Mouse (Mus musculus) midbrain, embryonic 11.5 days (tissue): ENCODE measurements around the gene Gm4340. TPM values are rescaled to one million over a fixed set of nuclear protein-coding genes. Genes with fewer than 3 reads are reported as not detected.
"Not testable (repeated sequence)": the region's sequence is repeated elsewhere in the genome, so short reads cannot be mapped to it uniquely, and the experiment has no call there.

ENCODE experiments used
- ATAC-seq: fragments of 200-750 bp; cut with Nextera tagmentation; 2 replicates; pipeline ENCODE4 v1.8.0; 2017; ENCODE audit warnings: moderate TSS enrichment, moderate library complexity; ENCODE audit not compliant: low FRiP score
- DNase-seq: peaks from one replicate; pipeline ENCODE4 v3.0.0; 2015; ENCODE audit warnings: low spot score; ENCODE audit errors: missing footprints
- H3K27ac ChIP-seq: fragments of 300-500 bp; sonication (generic); 2 replicates; pipeline ENCODE4 v1.5.1; 2014; ENCODE audit warnings: low read depth, low read length
- H3K27me3 ChIP-seq: fragments of 300-500 bp; sonication (generic); 2 replicates; pipeline ENCODE4 v1.6.1; 2014; ENCODE audit warnings: mild to moderate bottlenecking, low read length, moderate library complexity, mixed read lengths; ENCODE audit not compliant: control insufficient read depth, insufficient read depth
- H3K36me3 ChIP-seq: fragments of 300-500 bp; sonication (generic); 2 replicates; pipeline ENCODE4 v1.6.1; 2014; ENCODE audit warnings: mild to moderate bottlenecking, low read length, moderate library complexity, mixed read lengths; ENCODE audit not compliant: control insufficient read depth, insufficient read depth
- H3K4me1 ChIP-seq: fragments of 300-500 bp; sonication (generic); 2 replicates; pipeline ENCODE4 v1.6.1; 2014; ENCODE audit warnings: low read length; ENCODE audit not compliant: control insufficient read depth, insufficient read depth
- H3K4me2 ChIP-seq: fragments of 300-500 bp; sonication (generic); 2 replicates; pipeline ENCODE4 v1.6.1; 2014; ENCODE audit warnings: mild to moderate bottlenecking, moderate library complexity
- H3K4me3 ChIP-seq: fragments of 300-500 bp; sonication (generic); 2 replicates; pipeline ENCODE4 v1.5.1; 2014; ENCODE audit warnings: low read depth, low read length
- H3K9ac ChIP-seq: fragments of 300-500 bp; sonication (generic); 2 replicates; pipeline ENCODE4 v1.6.1; 2014; ENCODE audit warnings: low read length
- H3K9me3 ChIP-seq: fragments of 300-500 bp; sonication (generic); 2 replicates; pipeline ENCODE4 v1.6.1; 2016; ENCODE audit warnings: low read length; ENCODE audit not compliant: control insufficient read depth
- WGBS: fragments of 180-500 bp; shearing (Covaris S2); extraction: QIAGEN DNeasy Blood & Tissue Kit; methylation state at CpG from one replicate; pipeline ENCODE4 v1.1.7; 2014; 5-methylcytosine and 5-hydroxymethylcytosine counted together
- polyA plus RNA-seq: library from polyadenylated mRNA; unstranded; fragments of >200 nt; fragmentation: Nextera tagmentation; extraction: Ambion mirVana; gene quantifications from 2 replicates; pipeline ENCODE4 v1.2.1, GENCODE M21; 2014

Gm4340 gene
- polyA plus RNA-seq, result not detected in 2 replicates

DNA sequence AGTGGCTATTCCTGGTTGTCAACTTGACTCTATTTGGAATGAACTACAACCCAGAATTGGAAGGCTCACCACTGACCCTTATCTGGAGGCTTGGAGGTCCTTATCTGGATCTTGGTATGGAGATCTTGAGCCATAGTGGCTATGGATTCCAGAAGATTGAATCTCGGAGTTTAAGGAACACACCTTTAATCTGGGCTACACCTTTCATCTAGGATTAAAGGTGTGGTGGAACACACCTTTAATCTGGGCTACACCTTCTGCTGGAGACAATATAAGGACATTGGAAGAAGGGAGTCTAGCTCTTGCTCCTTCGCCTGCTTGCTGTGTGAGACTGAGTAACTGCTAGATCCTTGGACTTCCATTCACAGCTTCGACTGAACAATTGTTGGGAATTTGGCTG lies at the start of gene Gm4340:
Gene Gm4340 (plus strand): TSS at position 301 of the 400 bp plus-strand sequence.
- not testable (repeated sequence) for H3K27me3 ChIP-seq, H3K36me3 ChIP-seq, H3K9me3 ChIP-seq, H3K4me2 ChIP-seq, DNase-seq, ATAC-seq, H3K4me1 ChIP-seq, H3K27ac ChIP-seq, H3K4me3 ChIP-seq, H3K9ac ChIP-seq
- WGBS, result no CpG with 5 or more reads among the region's 3 CpGs

DNA sequence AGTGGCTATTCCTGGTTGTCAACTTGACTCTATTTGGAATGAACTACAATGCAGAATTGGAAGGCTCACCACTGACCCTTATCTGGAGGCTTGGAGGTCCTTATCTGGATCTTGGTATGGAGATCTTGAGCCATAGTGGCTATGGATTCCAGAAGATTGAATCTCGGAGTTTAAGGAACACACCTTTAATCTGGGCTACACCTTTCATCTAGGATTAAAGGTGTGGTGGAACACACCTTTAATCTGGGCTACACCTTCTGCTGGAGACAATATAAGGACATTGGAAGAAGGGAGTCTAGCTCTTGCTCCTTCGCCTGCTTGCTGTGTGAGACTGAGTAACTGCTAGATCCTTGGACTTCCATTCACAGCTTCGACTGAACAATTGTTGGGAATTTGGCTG lies 42.6 kb upstream of the Gm4340 start, which contains the start of gene Gm6763:
Gene Gm6763 (plus strand): TSS at position 301 of the 400 bp plus-strand sequence.
- no CpG with 5 or more reads among the region's 3 CpGs for WGBS
- not testable (repeated sequence) for H3K9me3 ChIP-seq, DNase-seq, H3K36me3 ChIP-seq, H3K4me2 ChIP-seq, H3K27me3 ChIP-seq, H3K4me3 ChIP-seq, H3K4me1 ChIP-seq, H3K9ac ChIP-seq, ATAC-seq, H3K27ac ChIP-seq

DNA sequence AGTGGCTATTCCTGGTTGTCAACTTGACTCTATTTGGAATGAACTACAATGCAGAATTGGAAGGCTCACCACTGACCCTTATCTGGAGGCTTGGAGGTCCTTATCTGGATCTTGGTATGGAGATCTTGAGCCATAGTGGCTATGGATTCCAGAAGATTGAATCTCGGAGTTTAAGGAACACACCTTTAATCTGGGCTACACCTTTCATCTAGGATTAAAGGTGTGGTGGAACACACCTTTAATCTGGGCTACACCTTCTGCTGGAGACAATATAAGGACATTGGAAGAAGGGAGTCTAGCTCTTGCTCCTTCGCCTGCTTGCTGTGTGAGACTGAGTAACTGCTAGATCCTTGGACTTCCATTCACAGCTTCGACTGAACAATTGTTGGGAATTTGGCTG lies 34.1 kb upstream of the Gm4340 start, which contains the start of gene Gm8764:
Gene Gm8764 (plus strand): TSS at position 301 of the 400 bp plus-strand sequence.
- not testable (repeated sequence) for H3K36me3 ChIP-seq, H3K9me3 ChIP-seq, H3K27me3 ChIP-seq, H3K9ac ChIP-seq, H3K4me2 ChIP-seq, DNase-seq, H3K4me1 ChIP-seq, ATAC-seq, H3K4me3 ChIP-seq, H3K27ac ChIP-seq
- no CpG with 5 or more reads among the region's 3 CpGs for WGBS

DNA sequence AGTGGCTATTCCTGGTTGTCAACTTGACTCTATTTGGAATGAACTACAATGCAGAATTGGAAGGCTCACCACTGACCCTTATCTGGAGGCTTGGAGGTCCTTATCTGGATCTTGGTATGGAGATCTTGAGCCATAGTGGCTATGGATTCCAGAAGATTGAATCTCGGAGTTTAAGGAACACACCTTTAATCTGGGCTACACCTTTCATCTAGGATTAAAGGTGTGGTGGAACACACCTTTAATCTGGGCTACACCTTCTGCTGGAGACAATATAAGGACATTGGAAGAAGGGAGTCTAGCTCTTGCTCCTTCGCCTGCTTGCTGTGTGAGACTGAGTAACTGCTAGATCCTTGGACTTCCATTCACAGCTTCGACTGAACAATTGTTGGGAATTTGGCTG lies 25.6 kb upstream of the Gm4340 start, which contains the start of gene Gm21304:
Gene Gm21304 (plus strand): TSS at position 301 of the 400 bp plus-strand sequence.
- H3K4me3 ChIP-seq, H3K9ac ChIP-seq, DNase-seq, H3K36me3 ChIP-seq, ATAC-seq, H3K27ac ChIP-seq, H3K4me1 ChIP-seq, H3K9me3 ChIP-seq, H3K4me2 ChIP-seq, H3K27me3 ChIP-seq: not testable (repeated sequence)
- no CpG with 5 or more reads among the region's 3 CpGs for WGBS

DNA sequence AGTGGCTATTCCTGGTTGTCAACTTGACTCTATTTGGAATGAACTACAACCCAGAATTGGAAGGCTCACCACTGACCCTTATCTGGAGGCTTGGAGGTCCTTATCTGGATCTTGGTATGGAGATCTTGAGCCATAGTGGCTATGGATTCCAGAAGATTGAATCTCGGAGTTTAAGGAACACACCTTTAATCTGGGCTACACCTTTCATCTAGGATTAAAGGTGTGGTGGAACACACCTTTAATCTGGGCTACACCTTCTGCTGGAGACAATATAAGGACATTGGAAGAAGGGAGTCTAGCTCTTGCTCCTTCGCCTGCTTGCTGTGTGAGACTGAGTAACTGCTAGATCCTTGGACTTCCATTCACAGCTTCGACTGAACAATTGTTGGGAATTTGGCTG lies 17.1 kb upstream of the Gm4340 start, which contains the start of gene Gm21312:
Gene Gm21312 (plus strand): TSS at position 301 of the 400 bp plus-strand sequence.
- H3K4me2 ChIP-seq, H3K9me3 ChIP-seq, ATAC-seq, H3K27ac ChIP-seq, H3K4me1 ChIP-seq, H3K4me3 ChIP-seq, H3K27me3 ChIP-seq, H3K36me3 ChIP-seq, DNase-seq, H3K9ac ChIP-seq: not testable (repeated sequence)
- no CpG with 5 or more reads among the region's 3 CpGs for WGBS

DNA sequence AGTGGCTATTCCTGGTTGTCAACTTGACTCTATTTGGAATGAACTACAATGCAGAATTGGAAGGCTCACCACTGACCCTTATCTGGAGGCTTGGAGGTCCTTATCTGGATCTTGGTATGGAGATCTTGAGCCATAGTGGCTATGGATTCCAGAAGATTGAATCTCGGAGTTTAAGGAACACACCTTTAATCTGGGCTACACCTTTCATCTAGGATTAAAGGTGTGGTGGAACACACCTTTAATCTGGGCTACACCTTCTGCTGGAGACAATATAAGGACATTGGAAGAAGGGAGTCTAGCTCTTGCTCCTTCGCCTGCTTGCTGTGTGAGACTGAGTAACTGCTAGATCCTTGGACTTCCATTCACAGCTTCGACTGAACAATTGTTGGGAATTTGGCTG lies 8.6 kb upstream of the Gm4340 start, which contains the start of gene Gm20765:
Gene Gm20765 (plus strand): TSS at position 301 of the 400 bp plus-strand sequence.
- H3K4me3 ChIP-seq, result not testable (repeated sequence)

DNA sequence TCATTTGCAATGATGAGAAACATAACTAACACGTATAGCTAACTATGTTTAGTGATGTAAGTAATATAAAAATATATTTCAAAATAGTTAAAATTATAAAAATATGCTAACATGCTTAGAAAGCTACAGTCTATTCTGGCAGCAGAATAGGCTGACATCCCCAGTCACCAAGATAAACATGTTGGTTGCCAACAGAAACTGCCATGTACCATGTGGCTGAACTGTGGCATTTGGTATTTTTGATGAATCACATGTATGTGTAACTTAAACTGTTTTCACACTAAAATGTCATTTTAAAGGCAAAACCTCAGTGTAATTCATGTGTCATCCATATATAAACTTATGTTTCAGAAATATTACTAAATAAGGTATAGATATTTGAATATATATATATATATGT lies 15.8 kb downstream of the Gm4340 start:
- no peak overlapping the region for H3K4me2 ChIP-seq

More for the DNA sequence above, 8.6 kb upstream of the Gm4340 start, which contains the start of gene Gm20765:
- not testable (repeated sequence) for H3K27ac ChIP-seq, DNase-seq, H3K9me3 ChIP-seq, H3K4me1 ChIP-seq, H3K36me3 ChIP-seq, ATAC-seq, H3K9ac ChIP-seq, H3K27me3 ChIP-seq, H3K4me2 ChIP-seq
- no CpG with 5 or more reads among the region's 3 CpGs for WGBS

DNA sequence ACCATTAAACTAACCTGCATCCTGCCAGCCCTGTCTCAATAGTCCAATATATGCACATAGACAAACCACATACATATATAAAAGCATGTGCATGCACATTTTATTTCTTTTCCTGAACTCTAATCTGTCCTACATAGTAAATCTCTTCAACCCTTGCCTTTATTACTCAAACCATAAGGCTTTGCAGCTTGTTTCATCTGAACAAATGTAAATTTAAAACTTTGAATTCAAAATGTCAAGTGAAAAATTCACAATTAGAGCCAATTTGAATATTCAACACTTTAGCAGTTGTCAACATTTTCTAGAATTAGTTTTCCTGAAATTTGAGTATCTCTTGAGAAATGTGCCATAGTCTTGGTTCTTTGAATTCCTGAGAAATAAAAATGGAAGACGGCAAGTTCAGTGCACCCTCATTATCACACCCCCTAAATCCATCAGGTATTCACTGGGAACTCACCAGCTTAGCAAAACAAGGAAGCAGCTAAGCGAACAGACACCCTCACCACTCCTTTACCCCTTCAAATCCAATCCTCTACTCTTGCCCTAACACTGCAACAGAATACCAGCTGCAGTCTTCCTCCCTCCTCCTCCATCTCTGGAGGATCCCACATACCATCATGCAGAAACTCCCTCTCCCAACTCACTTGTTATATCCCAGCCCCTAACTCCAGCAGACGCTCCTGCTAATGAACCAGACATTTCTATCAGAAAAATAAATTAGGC lies 16.6 kb downstream of the Gm4340 start:
- H3K27me3 ChIP-seq, result no peaks in the 10 kb centered on the region
- no peak overlapping the region for H3K9ac ChIP-seq
- no peak for DNase-seq
- H3K4me3 ChIP-seq, result no peak overlapping the region
- no peaks in the 10 kb centered on the region for H3K36me3 ChIP-seq
- no peak for ATAC-seq
- no peaks in the 10 kb centered on the region for H3K9me3 ChIP-seq
- 77% methylated on average over 3 of the region's 3 CpGs for WGBS
- no peak overlapping the region for H3K27ac ChIP-seq
- H3K4me2 ChIP-seq, result no peak overlapping the region
- no peaks in the 10 kb centered on the region for H3K4me1 ChIP-seq

More for the DNA sequence above, 15.8 kb downstream of the Gm4340 start:
- Histone ChIP-seq H3K36me3 (no peaks in the 10 kb centered on the region), H3K27ac (no peak overlapping the region), H3K4me1 (no peaks in the 10 kb centered on the region), H3K4me3 (no peak overlapping the region), H3K9ac (no peak overlapping the region), H3K27me3 (no peaks in the 10 kb centered on the region), H3K9me3 (no peaks in the 10 kb centered on the region)
- 92% methylated on average over 1 of the region's 1 CpGs for WGBS
- ATAC-seq (no peak), DNase-seq (no peak)

DNA sequence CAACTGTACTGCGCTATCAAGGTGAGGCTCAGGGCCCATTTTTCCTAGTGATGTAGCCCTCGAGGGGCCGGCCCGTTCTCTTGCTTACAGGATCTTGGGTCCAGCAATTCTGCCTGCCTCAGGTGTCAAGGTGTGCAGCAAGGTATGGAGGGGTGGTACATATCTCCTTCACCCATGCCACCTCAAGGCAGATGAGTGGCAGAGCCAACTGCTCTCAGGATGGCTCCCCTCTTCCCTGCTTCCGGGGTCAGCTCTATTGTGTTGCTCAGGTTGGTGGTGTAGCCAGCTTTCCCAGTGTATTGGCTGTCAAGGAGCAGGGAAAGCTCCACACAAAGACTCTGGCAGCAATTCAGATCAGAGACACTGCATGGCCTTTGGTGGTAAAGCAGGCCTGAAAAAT lies 20.7 kb downstream of the Gm4340 start:
- H3K4me1 ChIP-seq, result no peaks in the 10 kb centered on the region
- 91% methylated on average over 5 of the region's 5 CpGs for WGBS
- H3K27me3 ChIP-seq, result no peaks in the 10 kb centered on the region
- H3K4me2 ChIP-seq, result no peak overlapping the region
- no peak overlapping the region for H3K4me3 ChIP-seq
- no peaks in the 10 kb centered on the region for H3K9me3 ChIP-seq
- no peak overlapping the region for H3K9ac ChIP-seq
- ATAC-seq (no peak), DNase-seq (no peak)
- H3K36me3 ChIP-seq, result no peaks in the 10 kb centered on the region
- H3K27ac ChIP-seq, result no peak overlapping the region
